Mouse (Mus musculus) forelimb bud, embryonic 11.5 days (tissue): ENCODE measurements around the gene Gm904.
"Not testable (repeated sequence)": the region's sequence is repeated elsewhere in the genome, so short reads cannot be mapped to it uniquely, and the experiment has no call there.

Experiments used
- DNase-seq: peaks from one replicate; pipeline ENCODE4 v3.0.0-alpha.2; 2012; ENCODE audit warnings: low read depth, low spot score

The Gm904 gene

GRCm38 (mm10) chr13:50642928-50643327, at the start of gene Gm904:
Gm904 (plus strand) TSS chr13:50643228.
- DNase-seq, result not testable (repeated sequence)

GRCm38 (mm10) chr13:50648771-50649170, 5.7 kb downstream of the Gm904 start:
- DNase-seq, result not testable (repeated sequence)
